Mouse (Mus musculus): ENCODE measurements around the gene Rerg. TPM values are rescaled to one million over a fixed set of nuclear protein-coding genes. Genes with fewer than 3 reads are reported as not detected.

Rerg gene
- polyA plus RNA-seq, 1 experiment from 2014 or later, result 21.1 TPM

GRCm38 (mm10) chr6:137029931-137030610 is 140.2 kb downstream of the Rerg start:
- Histone ChIP-seq H3K9ac (no peak overlapping the region), H3K4me1 (no peaks in the 10 kb centered on the region), H3K27me3 (no peaks in the 10 kb centered on the region), H3K9me3 (no peaks in the 10 kb centered on the region), H3K4me2 (no peak overlapping the region), H3K27ac (no peak overlapping the region), H3K4me3 (no peak overlapping the region), H3K36me3 (no peaks in the 10 kb centered on the region)
- WGBS, result 77% methylated on average over 7 of the region's 7 CpGs
- ATAC-seq (ENCODE audit: borderline replicate concordance, extremely low read depth, low FRiP score, low TSS enrichment), result no peak

GRCm38 (mm10) chr6:137025461-137025860 is 144.8 kb downstream of the Rerg start:
- Histone ChIP-seq H3K9ac (no peak overlapping the region), H3K36me3 (no peaks in the 10 kb centered on the region), H3K4me2 (no peak overlapping the region), H3K4me3 (no peak overlapping the region), H3K27me3 (no peaks in the 10 kb centered on the region), H3K27ac (no peak overlapping the region), H3K9me3 (no peaks in the 10 kb centered on the region), H3K4me1 (no peaks in the 10 kb centered on the region)
- no peak for ATAC-seq (ENCODE audit: borderline replicate concordance, extremely low read depth, low FRiP score, low TSS enrichment)
- 82% methylated on average over 5 of the region's 5 CpGs for WGBS

- no peaks in the 10 kb centered on the region for H3K9me3 ChIP-seq
- H3K27ac ChIP-seq, result no peak overlapping the region
- no peak overlapping the region for H3K4me2 ChIP-seq
- no peak overlapping the region for H3K9ac ChIP-seq
- ATAC-seq (ENCODE audit: borderline replicate concordance, extremely low read depth, low FRiP score, low TSS enrichment), result no peak
- no peaks in the 10 kb centered on the region for H3K27me3 ChIP-seq
- no peaks in the 10 kb centered on the region for H3K4me1 ChIP-seq
- no peak overlapping the region for H3K4me3 ChIP-seq
- WGBS, result 51% methylated on average over 2 of the region's 2 CpGs
- H3K36me3 ChIP-seq, result no peaks in the 10 kb centered on the region
Observed at GRCm38 (mm10) chr6:137024541-137024940, 145.8 kb downstream of the Rerg start.

- H3K27ac ChIP-seq, result no peak overlapping the region
- whole genome bisulfite sequencing, result 83% methylated on average over 7 of the region's 7 CpGs
- H3K4me2 ChIP-seq, result no peak overlapping the region
- ATAC-seq (ENCODE audit: borderline replicate concordance, extremely low read depth, low FRiP score, low TSS enrichment), result no peak
- H3K4me1 ChIP-seq, result 0 out of 2 replicates have a peak, but pooled peaks cover 5% of the 10 kb centered on the region
- H3K36me3 ChIP-seq, result no peaks in the 10 kb centered on the region
- H3K4me3 ChIP-seq, result no peak overlapping the region
- no peaks in the 10 kb centered on the region for H3K27me3 ChIP-seq
- no peak overlapping the region for H3K9ac ChIP-seq
- no peaks in the 10 kb centered on the region for H3K9me3 ChIP-seq
Observed at GRCm38 (mm10) chr6:137017216-137017973, 152.9 kb downstream of the Rerg start.

GRCm38 (mm10) chr6:137014346-137014745 is 156.0 kb downstream of the Rerg start:
- H3K4me2 ChIP-seq, result no peak overlapping the region
- H3K4me3 ChIP-seq, result no peak overlapping the region
- H3K4me1 ChIP-seq, result 0 out of 2 replicates have a peak, but pooled peaks cover 5% of the 10 kb centered on the region
- no peak for ATAC-seq (ENCODE audit: borderline replicate concordance, extremely low read depth, low FRiP score, low TSS enrichment)
- no peaks in the 10 kb centered on the region for H3K9me3 ChIP-seq
- H3K27ac ChIP-seq, result no peak overlapping the region
- no peaks in the 10 kb centered on the region for H3K36me3 ChIP-seq
- H3K27me3 ChIP-seq, result no peaks in the 10 kb centered on the region
- no peak overlapping the region for H3K9ac ChIP-seq
- WGBS, result 62% methylated on average over 6 of the region's 6 CpGs

- H3K4me3 ChIP-seq, result no peak overlapping the region
- H3K27ac ChIP-seq, result no peak overlapping the region
- no peak overlapping the region for H3K4me2 ChIP-seq
- H3K4me1 ChIP-seq, result 0 out of 2 replicates have a peak, but pooled peaks cover 5% of the 10 kb centered on the region
- 53% methylated on average over 5 of the region's 5 CpGs for WGBS
- H3K9me3 ChIP-seq, result no peaks in the 10 kb centered on the region
- H3K27me3 ChIP-seq, result no peaks in the 10 kb centered on the region
- no peak for ATAC-seq (ENCODE audit: borderline replicate concordance, extremely low read depth, low FRiP score, low TSS enrichment)
- H3K9ac ChIP-seq, result no peak overlapping the region
- H3K36me3 ChIP-seq, result no peaks in the 10 kb centered on the region
Observed at GRCm38 (mm10) chr6:137011187-137011586, 159.1 kb downstream of the Rerg start.

Other genes starting within 250 kb of the Rerg start
- 0.40 and 0.62 TPM in 2 replicates for gene Erp27, start 248.3 kb downstream of the Rerg start, polyA plus RNA-seq (2015; fragmentation: Nextera tagmentation; extraction: Ambion mirVana)
- 0.47 TPM in 1 of 2 replicates, not detected in the other for gene Pde6h, start 246.7 kb downstream of the Rerg start, polyA plus RNA-seq (2015; fragmentation: Nextera tagmentation; extraction: Ambion mirVana)
- 69.8 and 82.9 TPM in 2 replicates for gene Arhgdib, start 228.6 kb downstream of the Rerg start, polyA plus RNA-seq (2015; fragmentation: Nextera tagmentation; extraction: Ambion mirVana)
- 2.3 TPM in 2 replicates for gene Ptpro, start 81.8 kb upstream of the Rerg start, polyA plus RNA-seq (2015; fragmentation: Nextera tagmentation; extraction: Ambion mirVana)